Mouse (Mus musculus) thymus, adult 2 months (tissue): ENCODE results near the gene Opcml.

Experiments used
- CTCF ChIP-seq: fragments of 200-500 bp; IDR thresholded peaks from 2 replicates; pipeline ENCODE4 v1.5.1; 2012; ENCODE audit warnings: mild to moderate bottlenecking, control low read depth, low read length, moderate library complexity, borderline replicate concordance; ENCODE audit not compliant: control insufficient read depth, poor library complexity, insufficient read depth; ENCODE audit errors: extremely low read depth
- POLR2A ChIP-seq: fragments of 200-500 bp; IDR thresholded peaks from 2 replicates; pipeline ENCODE4 v1.6.1; 2012; ENCODE audit warnings: mild to moderate bottlenecking, low read length, control low read depth, moderate library complexity; ENCODE audit not compliant: control insufficient read depth, poor library complexity, insufficient read depth; ENCODE audit errors: extremely low read depth

- TF ChIP-seq CTCF (no peak), POLR2A (no peak)
Measured at GRCm38 (mm10) chr9:28307481-28308050, 517.0 kb downstream of the Opcml start.
